Mouse (Mus musculus) T-cell, adult 66 days (primary cell): ENCODE results near the gene Slit2. TPM values are rescaled to one million over a fixed set of nuclear protein-coding genes. Genes with fewer than 3 reads are reported as not detected.

Source experiments
- total RNA-seq, 2 experiments: library from RNA; stranded (reverse); gene quantifications; 3 replicates in 1 of 2; 4 replicates in 1 of 2; pipeline ENCODE4 v1.2.4; 2023

Gene Slit2
- total RNA-seq, result not detected

GRCm38 (mm10) chr5:47982941-47983701 lies at the start of gene Slit2:
Slit2 (plus strand) TSS chr5:47983138.

GRCm38 (mm10) chr5:48327652-48328051 lies 344.7 kb downstream of the Slit2 start, which contains the start of gene 5730480H06Rik:
5730480H06Rik (plus strand) TSS chr5:48327952.

